Mouse (Mus musculus) stomach, embryonic 14.5 days (tissue): ENCODE data around the gene Gimap9. TPM values are rescaled to one million over a fixed set of nuclear protein-coding genes. Genes with fewer than 3 reads are reported as not detected.

Experiments used
- ATAC-seq: fragments of 200-750 bp; cut with Nextera tagmentation; 2 replicates; pipeline ENCODE4 v1.8.0; 2017; ENCODE audit warnings: low read depth, moderate TSS enrichment; ENCODE audit not compliant: insufficient number of reproducible peaks, insufficient read depth, low FRiP score
- H3K27ac ChIP-seq: fragments of 300-500 bp; sonication (generic); 2 replicates; pipeline ENCODE4 v1.5.1; 2014; ENCODE audit warnings: mild to moderate bottlenecking, low read length, moderate library complexity, mixed read lengths
- H3K27me3 ChIP-seq: fragments of 300-500 bp; sonication (generic); 2 replicates; pipeline ENCODE4 v1.6.1; 2014; ENCODE audit warnings: low read length, control low read depth, mixed read lengths; ENCODE audit not compliant: control insufficient read depth, insufficient read depth
- H3K36me3 ChIP-seq: fragments of 300-500 bp; sonication (generic); 2 replicates; pipeline ENCODE4 v1.6.1; 2014; ENCODE audit warnings: mild to moderate bottlenecking, control low read depth, low read length, moderate library complexity, mixed read lengths; ENCODE audit not compliant: control insufficient read depth, insufficient read depth
- H3K4me1 ChIP-seq: fragments of 300-500 bp; sonication (generic); 2 replicates; pipeline ENCODE4 v1.6.1; 2014; ENCODE audit warnings: low read length, control low read depth, mixed read lengths; ENCODE audit not compliant: control insufficient read depth, insufficient read depth
- H3K4me2 ChIP-seq: fragments of 300-500 bp; sonication (generic); replicated peaks from 2 replicates; pipeline ENCODE4 v1.6.1; 2014; ENCODE audit warnings: low read depth, low read length, control low read depth
- H3K4me3 ChIP-seq: fragments of 300-500 bp; sonication (generic); 2 replicates; pipeline ENCODE4 v1.5.1; 2014; ENCODE audit warnings: low read depth, low read length, control low read depth
- H3K9ac ChIP-seq: fragments of 300-500 bp; sonication (generic); replicated peaks from 2 replicates; pipeline ENCODE4 v1.6.1; 2014; ENCODE audit warnings: low read depth, mild to moderate bottlenecking, control low read depth, low read length, moderate library complexity, mixed read lengths
- H3K9me3 ChIP-seq: fragments of 300-500 bp; sonication (generic); 2 replicates; pipeline ENCODE4 v1.6.1; 2016; ENCODE audit warnings: low read depth, low read length, control low read depth; ENCODE audit not compliant: control insufficient read depth
- WGBS: fragments of 180-500 bp; shearing (Covaris S2); extraction: QIAGEN DNeasy Blood & Tissue Kit; methylation state at CpG from one replicate; pipeline ENCODE4 v1.1.7; 2014; 5-methylcytosine and 5-hydroxymethylcytosine counted together
- polyA plus RNA-seq: library from polyadenylated mRNA; unstranded; fragments of >200 nt; fragmentation: Nextera tagmentation; extraction: Ambion mirVana; gene quantifications from 2 replicates; pipeline ENCODE4 v1.2.1, GENCODE M21; 2014

The Gimap9 gene
- polyA plus RNA-seq, 1 experiment from 2014 or later = 6.7 TPM

GRCm38 (mm10) chr6:48630831-48631230 lies 45.1 kb upstream of the Gimap9 start:
- no peak overlapping the region for H3K27ac ChIP-seq
- peaks cover 21% of the 10 kb centered on the region; the same call in 1 of the 2 replicates for H3K27me3 ChIP-seq
- H3K9ac ChIP-seq = no peak overlapping the region
- no peak overlapping the region for H3K4me3 ChIP-seq
- no peak for ATAC-seq
- no peaks in the 10 kb centered on the region for H3K9me3 ChIP-seq
- H3K4me2 ChIP-seq = no peak overlapping the region
- H3K4me1 ChIP-seq = 0 out of 2 replicates have a peak, but pooled peaks cover 4% of the 10 kb centered on the region
- H3K36me3 ChIP-seq = no peaks in the 10 kb centered on the region
- whole genome bisulfite sequencing = 81% methylated on average over 8 of the region's 8 CpGs

- WGBS = 82% methylated on average over 2 of the region's 2 CpGs
- Histone ChIP-seq H3K4me3 (no peak overlapping the region), H3K27ac (no peak overlapping the region), H3K4me2 (no peak overlapping the region), H3K9me3 (no peaks in the 10 kb centered on the region), H3K4me1 (no peaks in the 10 kb centered on the region), H3K36me3 (no peaks in the 10 kb centered on the region), H3K9ac (no peak overlapping the region), H3K27me3 (no peaks in the 10 kb centered on the region)
- ATAC-seq = no peak
Measured at GRCm38 (mm10) chr6:48635105-48635504, 40.8 kb upstream of the Gimap9 start.

GRCm38 (mm10) chr6:48636515-48636914 lies 39.4 kb upstream of the Gimap9 start:
- no peaks in the 10 kb centered on the region for H3K4me1 ChIP-seq
- H3K4me3 ChIP-seq = no peak overlapping the region
- 63% methylated on average over 6 of the region's 6 CpGs for WGBS
- no peak overlapping the region for H3K4me2 ChIP-seq
- no peak for ATAC-seq
- no peaks in the 10 kb centered on the region for H3K9me3 ChIP-seq
- no peak overlapping the region for H3K9ac ChIP-seq
- no peaks in the 10 kb centered on the region for H3K27me3 ChIP-seq
- no peaks in the 10 kb centered on the region for H3K36me3 ChIP-seq
- H3K27ac ChIP-seq = no peak overlapping the region

DNA sequence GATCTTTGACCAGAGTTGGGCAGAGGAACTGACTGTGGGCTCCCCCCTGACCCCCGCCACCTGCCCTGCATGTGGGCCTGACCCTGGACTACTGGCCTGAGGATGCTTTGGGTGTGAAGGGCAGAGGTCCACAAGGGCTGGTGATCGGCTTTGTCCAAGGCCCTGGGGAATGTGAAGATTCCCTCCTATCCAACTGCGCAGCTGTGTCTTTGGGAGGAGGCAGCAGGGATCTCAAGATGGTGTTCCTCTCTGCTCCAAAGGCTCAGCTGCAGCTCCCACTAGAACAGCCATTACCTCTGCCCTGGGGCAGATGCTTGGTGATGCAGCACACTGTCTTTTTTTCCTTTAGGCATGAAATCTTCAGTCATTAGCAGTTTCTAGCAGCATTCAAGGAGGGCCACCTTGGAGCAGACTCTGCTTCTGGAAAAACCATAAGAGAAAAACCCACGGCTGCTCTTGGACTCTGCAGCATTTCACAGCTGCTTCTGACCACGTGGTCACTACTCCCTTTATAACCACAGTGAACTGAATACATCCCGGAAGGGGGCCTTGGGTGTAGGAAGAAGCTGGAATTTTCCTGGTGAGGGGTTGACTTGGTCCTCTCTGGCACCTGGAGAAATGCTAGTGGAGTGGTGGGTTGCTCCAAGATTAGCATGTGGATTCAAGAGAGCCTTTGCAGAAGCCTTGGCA lies 38.0 kb upstream of the Gimap9 start:
- ATAC-seq = no peak
- Histone ChIP-seq H3K27ac (no peak overlapping the region), H3K4me3 (no peak overlapping the region), H3K36me3 (no peaks in the 10 kb centered on the region), H3K4me1 (no peaks in the 10 kb centered on the region), H3K9ac (no peak overlapping the region), H3K4me2 (no peak overlapping the region), H3K27me3 (no peaks in the 10 kb centered on the region), H3K9me3 (no peaks in the 10 kb centered on the region)
- 60% methylated on average over 6 of the region's 6 CpGs for WGBS

DNA sequence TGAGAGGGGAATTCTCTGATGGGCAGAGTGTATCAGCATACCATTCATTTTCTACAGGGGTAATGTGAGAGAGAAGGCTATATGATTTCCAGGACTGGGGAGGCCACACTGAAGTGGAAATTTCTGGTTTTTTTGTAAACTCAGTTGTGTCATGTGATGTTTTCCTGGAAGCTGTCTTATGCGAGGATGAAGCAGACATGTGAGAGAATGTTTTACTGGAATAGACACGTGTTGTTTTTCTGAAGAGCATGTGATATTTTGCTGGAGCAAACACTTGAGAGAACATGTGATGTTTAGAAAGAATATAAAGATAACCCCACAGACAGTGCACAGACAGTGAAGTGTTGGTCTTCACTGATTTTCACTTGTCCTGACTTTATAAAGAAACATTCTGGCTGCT lies 37.4 kb upstream of the Gimap9 start:
- H3K9ac ChIP-seq = no peak overlapping the region
- H3K36me3 ChIP-seq = no peaks in the 10 kb centered on the region
- no peak for ATAC-seq
- H3K4me1 ChIP-seq = no peaks in the 10 kb centered on the region
- no peak overlapping the region for H3K4me3 ChIP-seq
- no peak overlapping the region for H3K27ac ChIP-seq
- 78% methylated on average over 2 of the region's 2 CpGs for WGBS
- no peak overlapping the region for H3K4me2 ChIP-seq
- no peaks in the 10 kb centered on the region for H3K9me3 ChIP-seq
- H3K27me3 ChIP-seq = no peaks in the 10 kb centered on the region

GRCm38 (mm10) chr6:48641391-48641790 lies 34.5 kb upstream of the Gimap9 start:
- Histone ChIP-seq H3K9ac (no peak overlapping the region), H3K27ac (no peak overlapping the region), H3K4me1 (0 out of 2 replicates have a peak, but pooled peaks cover 2% of the 10 kb centered on the region), H3K36me3 (no peaks in the 10 kb centered on the region), H3K4me3 (no peak overlapping the region), H3K27me3 (no peaks in the 10 kb centered on the region), H3K4me2 (no peak overlapping the region), H3K9me3 (no peaks in the 10 kb centered on the region)
- WGBS = 68% methylated on average over 6 of the region's 6 CpGs
- no peak for ATAC-seq

DNA sequence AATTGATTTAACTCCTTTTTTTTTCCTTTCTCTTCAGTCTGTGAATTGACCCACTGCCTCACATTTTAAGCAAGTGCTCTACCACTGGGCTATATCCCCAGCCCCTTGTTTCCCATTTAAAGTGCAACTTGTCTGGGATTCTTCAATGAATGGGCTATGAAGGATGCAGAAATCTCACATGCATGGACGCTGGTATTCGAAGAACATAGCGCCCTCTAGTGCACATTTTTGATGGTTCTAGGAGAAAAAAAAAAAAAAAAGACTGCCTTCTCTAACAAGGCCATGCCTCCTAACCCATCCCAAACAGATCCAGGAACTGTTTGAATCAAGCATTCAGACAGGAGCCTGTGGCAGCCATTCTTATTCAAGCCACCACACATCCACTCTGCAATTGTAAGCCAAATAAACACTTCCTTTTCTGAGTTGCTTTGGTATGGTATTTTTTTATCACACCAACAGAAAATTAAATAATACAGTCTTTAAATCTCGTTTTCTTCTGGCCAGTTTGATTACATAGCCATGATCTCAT lies 33.1 kb upstream of the Gimap9 start:
- Histone ChIP-seq H3K27ac (no peak overlapping the region), H3K4me2 (no peak overlapping the region), H3K4me1 (0 out of 2 replicates have a peak, but pooled peaks cover 2% of the 10 kb centered on the region), H3K4me3 (no peak overlapping the region), H3K9me3 (no peaks in the 10 kb centered on the region), H3K36me3 (no peaks in the 10 kb centered on the region), H3K27me3 (no peaks in the 10 kb centered on the region), H3K9ac (no peak overlapping the region)
- WGBS = 21% methylated on average over 4 of the region's 4 CpGs
- peak; percentile 28; the same call in 1 of the 2 replicates for ATAC-seq

GRCm38 (mm10) chr6:48645660-48646308 lies 30.1 kb upstream of the Gimap9 start:
- H3K9ac ChIP-seq = no peak overlapping the region

More at GRCm38 (mm10) chr6:48645660-48646308, 30.1 kb upstream of the Gimap9 start:
- Histone ChIP-seq H3K27ac (no peak overlapping the region), H3K36me3 (no peaks in the 10 kb centered on the region), H3K4me1 (0 out of 2 replicates have a peak, but pooled peaks cover 2% of the 10 kb centered on the region), H3K27me3 (no peaks in the 10 kb centered on the region), H3K4me3 (no peak overlapping the region), H3K9me3 (no peaks in the 10 kb centered on the region), H3K4me2 (no peak overlapping the region)
- 6% methylated on average over 12 of the region's 12 CpGs for WGBS
- no peak for ATAC-seq
